Mouse (Mus musculus) heart, embryonic 16.5 days (tissue): ENCODE measurements around the gene Sfxn1. TPM values are rescaled to one million over a fixed set of nuclear protein-coding genes. Genes with fewer than 3 reads are reported as not detected.

Source experiments
- ATAC-seq: fragments of 200-750 bp; cut with Nextera tagmentation; replicated peaks from 2 replicates; pipeline ENCODE4 v1.8.0; 2017; ENCODE audit warnings: moderate number of reproducible peaks; ENCODE audit not compliant: insufficient read depth, low FRiP score; ENCODE audit errors: extremely low read depth
- H3K27ac ChIP-seq: fragments of 300-500 bp; sonication (generic); 2 replicates; pipeline ENCODE4 v1.5.1; 2014; ENCODE audit warnings: mild to moderate bottlenecking, low read length, control low read depth, moderate library complexity
- H3K27me3 ChIP-seq: fragments of 300-500 bp; sonication (generic); 2 replicates; pipeline ENCODE4 v1.6.1; 2014; ENCODE audit warnings: low read length, mixed read lengths; ENCODE audit not compliant: control insufficient read depth, insufficient read depth
- H3K36me3 ChIP-seq: fragments of 300-500 bp; sonication (generic); 2 replicates; pipeline ENCODE4 v1.6.1; 2014; ENCODE audit not compliant: control insufficient read depth, insufficient read depth
- H3K4me1 ChIP-seq: fragments of 300-500 bp; sonication (generic); 2 replicates; pipeline ENCODE4 v1.6.1; 2014; ENCODE audit warnings: low read length, mixed read lengths; ENCODE audit not compliant: control insufficient read depth, insufficient read depth
- H3K4me2 ChIP-seq: fragments of 300-500 bp; sonication (generic); 2 replicates; pipeline ENCODE4 v1.6.1; 2014; ENCODE audit warnings: low read depth, mild to moderate bottlenecking, control low read depth, low read length
- H3K4me3 ChIP-seq: fragments of 300-500 bp; sonication (generic); 2 replicates; pipeline ENCODE4 v1.5.1; 2014; ENCODE audit warnings: mild to moderate bottlenecking, control low read depth, low read length
- H3K9ac ChIP-seq: fragments of 300-500 bp; sonication (generic); 2 replicates; pipeline ENCODE4 v1.6.1; 2014; ENCODE audit warnings: low read length, control low read depth
- H3K9me3 ChIP-seq: fragments of 300-500 bp; sonication (generic); replicated peaks from 2 replicates; pipeline ENCODE4 v1.6.1; 2016; ENCODE audit warnings: low read length; ENCODE audit not compliant: control insufficient read depth
- WGBS: fragments of 180-500 bp; shearing (Covaris S2); extraction: QIAGEN DNeasy Blood & Tissue Kit; methylation state at CpG from one replicate; pipeline ENCODE4 v1.1.7; 2014; 5-methylcytosine and 5-hydroxymethylcytosine counted together
- polyA plus RNA-seq: library from polyadenylated mRNA; unstranded; fragments of >200 nt; fragmentation: Nextera tagmentation; extraction: Ambion mirVana; gene quantifications from 2 replicates; pipeline ENCODE4 v1.2.1, GENCODE M21; 2015

Sfxn1 gene
- polyA plus RNA-seq = 24.3 and 29.0 TPM in 2 replicates

DNA sequence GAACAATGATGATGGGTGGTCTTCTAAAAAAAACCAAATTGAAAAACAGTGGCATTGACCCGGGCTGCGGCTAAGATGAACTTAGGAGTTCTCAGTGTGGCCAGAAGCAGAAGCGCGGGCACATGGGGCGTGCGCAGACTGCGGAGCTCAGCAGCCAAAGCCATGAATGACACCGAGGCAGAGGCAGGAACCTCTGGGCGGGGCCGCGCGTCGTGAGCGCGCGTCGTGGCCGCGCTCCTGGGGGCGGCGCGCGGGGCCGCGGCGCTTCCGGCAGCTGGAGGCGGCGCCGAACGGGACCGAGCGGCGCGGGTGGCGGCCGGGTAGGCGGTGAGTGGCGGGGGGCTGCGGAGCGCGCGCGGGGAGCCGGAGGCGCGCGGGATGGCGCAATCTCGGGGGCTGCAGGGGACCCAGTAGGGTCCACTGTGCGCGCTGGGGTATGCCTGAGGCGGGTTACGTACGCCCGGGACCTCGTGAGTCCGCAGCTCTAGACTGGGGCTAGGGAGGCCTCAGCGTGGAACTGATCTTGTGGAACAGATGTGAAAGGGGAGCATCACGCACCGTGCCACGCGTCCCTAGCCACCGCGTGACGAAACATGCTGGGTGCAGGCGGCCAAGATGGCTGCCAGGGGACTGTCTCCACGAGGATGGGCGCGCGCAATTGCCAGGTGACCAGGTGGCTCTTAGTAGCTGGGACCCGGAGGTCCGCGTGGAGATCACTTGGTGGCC, at the start of gene Sfxn1:
Gene Sfxn1 (plus strand): TSS at position 264 of the 726 bp plus-strand sequence.
- under 1% methylated on average over 74 of the region's 74 CpGs for WGBS
- H3K4me2 ChIP-seq = peak within 1 kb of the TSS; percentile 85
- peaks cover 20% of the 10 kb centered on the region for H3K4me1 ChIP-seq
- H3K27me3 ChIP-seq = no peaks in the 10 kb centered on the region
- peak within 1 kb of the TSS; percentile 82 for H3K27ac ChIP-seq
- H3K36me3 ChIP-seq = peaks cover 2% of the 10 kb centered on the region; the same call in 1 of the 2 replicates
- H3K9me3 ChIP-seq = no peaks in the 10 kb centered on the region
- peak; percentile 75 for ATAC-seq
- H3K4me3 ChIP-seq = peak within 1 kb of the TSS; percentile 87
- H3K9ac ChIP-seq = peak within 1 kb of the TSS; percentile 92

DNA sequence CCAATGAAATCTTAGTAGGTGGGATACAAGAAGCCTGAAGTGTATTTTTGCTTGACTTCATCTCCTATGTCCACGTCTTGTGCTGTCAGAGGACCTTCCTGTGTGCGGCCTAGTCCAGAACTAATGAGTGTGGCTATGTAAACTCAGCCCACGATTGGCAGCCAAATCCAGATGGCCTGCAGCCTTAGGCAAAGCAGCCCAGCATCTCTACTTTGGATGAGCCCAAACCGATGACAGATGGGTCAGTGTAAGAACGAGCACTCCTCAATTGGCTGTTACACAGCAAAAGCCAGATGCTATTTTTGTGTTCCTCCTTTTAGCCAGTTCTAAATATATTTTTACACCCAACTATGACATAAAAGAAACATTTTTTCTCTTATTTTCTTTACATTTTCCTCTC, 48.4 kb upstream of the Sfxn1 start:
- Histone ChIP-seq H3K4me2 (no peak overlapping the region), H3K27ac (no peak overlapping the region), H3K4me1 (no peaks in the 10 kb centered on the region), H3K27me3 (no peaks in the 10 kb centered on the region), H3K36me3 (no peaks in the 10 kb centered on the region), H3K9me3 (no peaks in the 10 kb centered on the region), H3K4me3 (no peak overlapping the region), H3K9ac (no peak overlapping the region)
- 62% methylated on average over 5 of the region's 5 CpGs for WGBS
- ATAC-seq = no peak

DNA sequence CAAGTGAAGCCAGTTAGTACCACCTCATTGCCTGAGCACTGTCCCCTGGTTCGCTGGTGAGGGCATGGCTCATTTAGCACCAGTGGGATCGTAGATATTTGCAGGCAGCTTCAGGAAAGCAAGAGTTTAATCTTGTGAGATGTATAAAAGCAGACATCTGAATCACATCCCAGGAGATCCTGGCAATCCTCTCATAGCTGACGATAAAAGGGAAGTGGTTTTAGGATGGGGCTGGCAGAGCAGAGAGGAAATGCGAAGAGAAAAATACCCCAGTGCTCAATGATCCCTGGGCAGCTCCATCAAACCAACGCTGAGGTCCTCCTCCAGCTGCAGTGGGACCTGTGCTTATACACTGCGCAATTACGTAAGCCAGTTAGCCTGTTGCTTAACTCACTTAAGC, 44.6 kb upstream of the Sfxn1 start:
- no peak overlapping the region for H3K9ac ChIP-seq
- H3K36me3 ChIP-seq = no peaks in the 10 kb centered on the region
- H3K4me3 ChIP-seq = no peak overlapping the region
- H3K4me1 ChIP-seq = no peaks in the 10 kb centered on the region
- no peaks in the 10 kb centered on the region for H3K27me3 ChIP-seq
- no peaks in the 10 kb centered on the region for H3K9me3 ChIP-seq
- 79% methylated on average over 7 of the region's 7 CpGs for WGBS
- ATAC-seq = no peak
- H3K4me2 ChIP-seq = no peak overlapping the region
- no peak overlapping the region for H3K27ac ChIP-seq

DNA sequence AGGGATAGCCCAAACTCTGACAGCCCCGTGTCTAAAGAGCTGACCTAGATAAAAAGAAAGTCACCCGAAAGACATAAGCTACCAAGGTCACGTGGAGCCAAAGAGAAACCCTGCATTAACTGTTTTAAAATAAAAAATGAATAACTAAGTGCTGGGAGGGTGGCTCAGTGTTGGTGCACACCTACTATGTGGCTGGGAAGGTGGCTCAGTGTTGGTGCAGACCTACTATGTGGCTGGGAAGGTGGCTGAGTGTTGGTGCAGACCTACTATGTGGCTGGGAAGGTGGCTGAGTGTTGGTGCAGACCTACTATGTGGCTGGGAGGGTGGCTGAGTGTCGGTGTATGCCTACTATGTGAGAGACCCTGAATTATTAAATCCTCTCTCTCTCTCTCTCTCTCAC, 38.0 kb upstream of the Sfxn1 start:
- Histone ChIP-seq H3K4me1 (no peaks in the 10 kb centered on the region), H3K27ac (no peak overlapping the region), H3K36me3 (no peaks in the 10 kb centered on the region), H3K27me3 (no peaks in the 10 kb centered on the region), H3K9ac (no peak overlapping the region), H3K4me3 (no peak overlapping the region), H3K9me3 (0 out of 2 replicates have a peak, but pooled peaks cover 2% of the 10 kb centered on the region), H3K4me2 (no peak overlapping the region)
- no peak for ATAC-seq
- WGBS = 68% methylated on average over 4 of the region's 4 CpGs

DNA sequence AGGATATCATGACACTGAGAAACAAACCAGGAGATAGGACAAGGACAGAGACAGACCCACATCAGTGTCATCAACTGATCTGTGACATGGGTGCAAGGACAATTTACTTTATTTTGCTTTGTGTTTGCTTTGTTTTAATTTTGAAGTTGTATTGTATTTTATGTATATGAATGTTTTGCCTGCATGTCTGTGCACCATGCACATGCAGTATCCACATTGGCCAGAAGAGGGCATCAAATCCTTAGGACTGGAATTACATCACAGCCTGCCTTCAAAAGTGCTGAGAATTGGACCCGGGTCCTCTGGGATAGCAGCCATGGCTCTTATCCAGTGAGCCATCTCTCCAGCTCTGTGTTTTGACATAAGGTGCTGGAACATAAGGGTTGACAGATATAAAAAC, 36.1 kb upstream of the Sfxn1 start:
- 0 out of 2 replicates have a peak, but pooled peaks cover 2% of the 10 kb centered on the region for H3K9me3 ChIP-seq
- H3K4me2 ChIP-seq = no peak overlapping the region
- H3K36me3 ChIP-seq = no peaks in the 10 kb centered on the region
- H3K9ac ChIP-seq = no peak overlapping the region
- WGBS = 61% methylated on average over 1 of the region's 1 CpGs
- no peak overlapping the region for H3K27ac ChIP-seq
- H3K27me3 ChIP-seq = no peaks in the 10 kb centered on the region
- ATAC-seq = no peak
- H3K4me3 ChIP-seq = no peak overlapping the region
- no peaks in the 10 kb centered on the region for H3K4me1 ChIP-seq

DNA sequence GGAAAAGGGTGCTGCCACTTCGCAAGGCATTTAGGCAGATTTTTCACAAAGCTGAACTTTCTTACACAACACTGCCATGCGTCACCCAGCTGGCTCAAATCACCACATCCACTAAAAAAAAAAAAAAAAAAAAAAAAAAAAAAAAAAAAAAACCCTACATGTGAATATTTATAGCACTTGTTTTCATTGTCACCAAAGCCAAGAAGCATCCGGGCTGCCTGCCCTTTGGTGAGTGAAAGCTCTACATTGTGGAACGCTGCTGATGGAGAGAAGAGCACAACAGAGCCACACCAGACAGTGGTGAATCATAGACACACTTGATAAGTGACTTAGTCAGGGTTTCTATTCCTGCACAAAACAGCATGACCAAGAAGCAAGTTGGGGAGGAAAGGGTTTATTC, 33.7 kb upstream of the Sfxn1 start:
- H3K27me3 ChIP-seq = no peaks in the 10 kb centered on the region
- H3K9ac ChIP-seq = no peak overlapping the region
- no peak for ATAC-seq
- H3K36me3 ChIP-seq = no peaks in the 10 kb centered on the region
- WGBS = 64% methylated on average over 4 of the region's 4 CpGs
- no peak overlapping the region for H3K4me2 ChIP-seq
- no peak overlapping the region for H3K4me3 ChIP-seq
- H3K9me3 ChIP-seq = 0 out of 2 replicates have a peak, but pooled peaks cover 2% of the 10 kb centered on the region
- H3K27ac ChIP-seq = no peak overlapping the region
- H3K4me1 ChIP-seq = no peaks in the 10 kb centered on the region

DNA sequence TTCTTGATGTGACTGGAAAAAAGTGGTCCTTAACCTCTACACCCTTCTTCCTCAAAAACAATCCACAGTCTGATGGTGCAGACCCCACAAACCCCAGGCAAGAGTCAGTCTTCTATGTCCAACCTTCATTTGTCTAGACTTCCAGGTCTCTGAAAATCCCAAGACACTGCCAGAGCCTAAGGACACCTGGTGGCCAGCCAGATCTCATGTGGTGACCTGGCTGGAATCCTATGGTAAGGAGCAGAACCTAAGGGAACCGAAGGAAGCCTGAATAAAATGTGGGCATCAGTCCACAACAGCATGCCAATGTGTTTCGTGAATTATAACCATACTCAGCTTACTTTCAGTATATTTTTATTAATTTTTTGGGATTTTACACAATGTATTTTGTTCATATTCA, 31.4 kb upstream of the Sfxn1 start:
- Histone ChIP-seq H3K9ac (no peak overlapping the region), H3K36me3 (no peaks in the 10 kb centered on the region), H3K9me3 (0 out of 2 replicates have a peak, but pooled peaks cover 2% of the 10 kb centered on the region), H3K4me3 (no peak overlapping the region), H3K27me3 (no peaks in the 10 kb centered on the region), H3K4me2 (no peak overlapping the region), H3K4me1 (no peaks in the 10 kb centered on the region), H3K27ac (no peak overlapping the region)
- 84% methylated on average over 2 of the region's 2 CpGs for WGBS
- no peak for ATAC-seq

DNA sequence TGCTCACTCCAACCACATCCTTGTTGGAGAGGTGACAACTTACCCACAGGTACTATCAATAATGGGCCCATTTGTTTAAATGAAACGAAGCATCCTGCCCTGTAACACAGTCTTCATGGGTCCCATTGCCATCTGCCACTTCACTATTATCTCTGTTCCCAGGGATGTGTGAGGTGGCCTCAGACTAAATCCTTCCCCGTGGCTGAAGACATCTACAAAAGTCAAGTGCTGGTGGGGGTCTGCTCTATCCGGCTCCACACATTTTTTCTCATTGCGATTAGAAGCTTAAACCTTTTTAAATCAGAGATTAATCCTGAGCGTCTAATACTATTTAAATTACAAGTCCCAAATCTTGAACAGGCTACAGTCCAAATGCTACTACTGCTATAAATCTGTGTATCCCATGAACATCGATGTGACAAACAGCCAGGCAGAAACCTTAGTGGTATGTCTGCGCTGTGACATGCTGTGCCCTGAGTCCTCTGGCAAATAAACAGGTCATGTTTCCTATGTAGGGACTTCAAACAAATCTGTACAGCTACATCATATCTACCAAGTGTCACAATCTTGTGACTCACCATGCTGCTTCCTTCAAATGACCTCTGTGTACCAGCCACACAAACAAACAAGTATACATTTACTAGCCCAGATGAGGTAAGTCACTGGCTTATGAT, 22.9 kb upstream of the Sfxn1 start:
- 73% methylated on average over 7 of the region's 7 CpGs for WGBS
- Histone ChIP-seq H3K27me3 (peaks cover 10% of the 10 kb centered on the region), H3K9me3 (no peaks in the 10 kb centered on the region), H3K27ac (no peak overlapping the region), H3K4me2 (no peak overlapping the region), H3K36me3 (no peaks in the 10 kb centered on the region), H3K4me1 (no peaks in the 10 kb centered on the region), H3K9ac (no peak overlapping the region), H3K4me3 (no peak overlapping the region)
- no peak for ATAC-seq

DNA sequence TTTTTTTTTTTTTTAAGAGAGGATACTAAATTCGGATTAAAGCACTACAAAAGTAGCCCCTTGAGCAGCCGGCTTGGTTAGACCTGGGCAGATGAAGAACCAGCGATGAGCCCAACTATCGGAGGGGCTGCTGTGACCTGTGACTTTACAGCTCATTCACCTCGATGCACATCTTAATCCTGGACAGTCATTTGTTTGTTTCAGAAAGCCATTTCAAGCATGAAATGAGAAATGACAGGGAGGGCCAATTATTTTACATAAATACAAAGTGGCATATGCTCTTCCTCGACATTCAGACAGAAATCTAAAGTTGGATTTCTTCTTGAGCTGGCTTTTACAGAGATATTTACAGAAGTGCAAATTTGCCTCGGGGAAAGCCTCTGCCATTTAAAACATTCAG, 20.0 kb upstream of the Sfxn1 start:
- H3K4me1 ChIP-seq = peaks cover 6% of the 10 kb centered on the region
- H3K4me3 ChIP-seq = no peak overlapping the region
- no peaks in the 10 kb centered on the region for H3K36me3 ChIP-seq
- H3K4me2 ChIP-seq = no peak overlapping the region
- H3K27ac ChIP-seq = no peak overlapping the region
- H3K9me3 ChIP-seq = no peaks in the 10 kb centered on the region
- peaks cover 27% of the 10 kb centered on the region for H3K27me3 ChIP-seq
- H3K9ac ChIP-seq = no peak overlapping the region
- ATAC-seq = no peak
- 64% methylated on average over 7 of the region's 7 CpGs for WGBS
